Mouse (Mus musculus) liver, embryonic 15.5 days (tissue): Measurements from ENCODE around the gene Padi2. TPM values are rescaled to one million over a fixed set of nuclear protein-coding genes. Genes with fewer than 3 reads are reported as not detected.
A peak's percentile ranks its signal among the peaks of the same experiment; 100 is the strongest.

Experiments
- ATAC-seq: fragments of 200-750 bp; cut with Nextera tagmentation; 2 replicates; pipeline ENCODE4 v1.8.0; 2017; ENCODE audit warnings: moderate number of reproducible peaks, mild to moderate bottlenecking, moderate library complexity; ENCODE audit not compliant: insufficient read depth
- H3K27ac ChIP-seq: fragments of 300-500 bp; sonication (generic); replicated peaks from 2 replicates; pipeline ENCODE4 v1.5.1; 2015; ENCODE audit warnings: mild to moderate bottlenecking, inconsistent platforms
- H3K27me3 ChIP-seq: fragments of 300-500 bp; sonication (generic); 2 replicates; pipeline ENCODE4 v1.6.1; 2015; ENCODE audit warnings: mild to moderate bottlenecking, inconsistent platforms
- H3K36me3 ChIP-seq: fragments of 300-500 bp; sonication (generic); replicated peaks from 2 replicates; pipeline ENCODE4 v1.6.1; 2015; ENCODE audit warnings: moderate library complexity, mild to moderate bottlenecking, inconsistent platforms
- H3K4me1 ChIP-seq: fragments of 300-500 bp; sonication (generic); replicated peaks from 2 replicates; pipeline ENCODE4 v1.6.1; 2015; ENCODE audit warnings: inconsistent platforms
- H3K4me2 ChIP-seq: fragments of 300-500 bp; sonication (generic); 2 replicates; pipeline ENCODE4 v1.6.1; 2015; ENCODE audit warnings: moderate library complexity, mild to moderate bottlenecking, inconsistent platforms
- H3K4me3 ChIP-seq: fragments of 300-500 bp; sonication (generic); replicated peaks from 2 replicates; pipeline ENCODE4 v1.5.1; 2015; ENCODE audit warnings: mild to moderate bottlenecking, inconsistent platforms
- H3K9ac ChIP-seq: fragments of 300-500 bp; sonication (generic); 2 replicates; pipeline ENCODE4 v1.6.1; 2015; ENCODE audit warnings: moderate library complexity, mild to moderate bottlenecking, inconsistent platforms
- H3K9me3 ChIP-seq: fragments of 300-500 bp; sonication (generic); replicated peaks from 2 replicates; pipeline ENCODE4 v1.6.1; 2016; ENCODE audit warnings: inconsistent platforms
- WGBS: fragments of 180-500 bp; shearing (Covaris S2); methylation state at CpG from one replicate; pipeline ENCODE4 v1.1.7; 2015; ENCODE audit warnings: mixed read lengths; ENCODE audit not compliant: insufficient replicate concordance; 5-methylcytosine and 5-hydroxymethylcytosine counted together
- polyA plus RNA-seq: library from polyadenylated mRNA; unstranded; fragments of >200 nt; fragmentation: Nextera tagmentation; extraction: Ambion mirVana; gene quantifications from 2 replicates; pipeline ENCODE4 v1.2.1, GENCODE M21; 2015

The Padi2 gene
- polyA plus RNA-seq, 1 experiment from 2014 or later: 2.2 TPM

GRCm38 (mm10) chr4:140959128-140959679 lies 53.1 kb downstream of the Padi2 start:
- Histone ChIP-seq H3K36me3 (no peaks in the 10 kb centered on the region), H3K27me3 (peaks cover 20% of the 10 kb centered on the region), H3K4me1 (peaks cover 46% of the 10 kb centered on the region), H3K27ac (no peak overlapping the region), H3K4me2 (no peak overlapping the region), H3K9me3 (no peaks in the 10 kb centered on the region), H3K4me3 (no peak overlapping the region), H3K9ac (no peak overlapping the region)
- no peak for ATAC-seq
- WGBS: 76% methylated on average over 7 of the region's 7 CpGs

DNA sequence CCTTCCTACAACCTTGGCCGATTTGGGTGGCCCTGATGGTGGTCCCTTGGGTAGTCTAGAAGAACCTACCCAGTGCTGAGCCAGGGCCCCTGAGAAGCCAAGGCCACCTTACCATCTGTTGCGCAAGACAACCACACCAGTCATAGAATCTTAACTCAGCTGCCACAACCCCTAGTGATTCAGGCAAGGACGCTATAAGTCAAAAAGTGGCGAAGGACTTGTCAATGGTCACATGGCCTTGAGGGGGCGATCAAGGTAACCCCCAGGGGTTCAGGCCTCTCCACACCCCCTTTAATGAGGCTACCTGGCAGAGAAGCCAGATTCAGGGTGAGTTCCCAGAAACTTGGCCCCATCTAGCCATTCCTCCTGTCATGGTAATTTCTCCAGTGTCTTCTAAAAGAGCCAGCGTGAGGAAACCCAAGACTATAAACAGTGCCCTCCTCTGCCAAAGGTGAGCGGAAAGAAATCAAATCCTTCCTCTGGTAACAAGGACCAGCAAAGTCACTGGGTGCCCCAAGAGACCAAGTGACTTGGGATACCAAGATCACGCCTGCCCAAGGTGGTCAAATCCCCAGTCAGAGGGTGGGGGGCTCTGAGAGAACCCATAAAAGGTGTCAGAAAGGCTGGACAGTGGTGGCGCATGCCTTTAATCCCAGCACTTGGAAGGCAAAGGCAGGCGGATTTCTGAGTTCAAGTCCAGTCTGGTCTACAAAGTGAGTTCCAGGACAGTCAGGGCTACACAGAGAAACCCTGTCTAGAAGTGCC lies 53.8 kb downstream of the Padi2 start:
- Histone ChIP-seq H3K4me2 (no peak overlapping the region), H3K9ac (no peak overlapping the region), H3K27ac (no peak overlapping the region), H3K9me3 (no peaks in the 10 kb centered on the region), H3K4me3 (no peak overlapping the region), H3K27me3 (peaks cover 20% of the 10 kb centered on the region), H3K4me1 (peaks cover 49% of the 10 kb centered on the region), H3K36me3 (no peaks in the 10 kb centered on the region)
- no peak for ATAC-seq
- 63% methylated on average over 10 of the region's 10 CpGs for WGBS

GRCm38 (mm10) chr4:140960781-140961466 lies 54.8 kb downstream of the Padi2 start, which contains the start of gene Sdhb:
Gene Sdhb, plus strand, starts transcription at chr4:140961203.
- Histone ChIP-seq H3K27ac (peak within 1 kb of the TSS; percentile 81), H3K4me3 (peak within 1 kb of the TSS; percentile 85), H3K9me3 (no peaks in the 10 kb centered on the region), H3K4me1 (peaks cover 54% of the 10 kb centered on the region), H3K9ac (peak within 1 kb of the TSS; percentile 80), H3K4me2 (peak within 1 kb of the TSS; percentile 87), H3K36me3 (no peaks in the 10 kb centered on the region), H3K27me3 (peaks cover 12% of the 10 kb centered on the region)
- peak; percentile 95 for ATAC-seq
- WGBS: 5% methylated on average over 37 of the region's 37 CpGs

DNA sequence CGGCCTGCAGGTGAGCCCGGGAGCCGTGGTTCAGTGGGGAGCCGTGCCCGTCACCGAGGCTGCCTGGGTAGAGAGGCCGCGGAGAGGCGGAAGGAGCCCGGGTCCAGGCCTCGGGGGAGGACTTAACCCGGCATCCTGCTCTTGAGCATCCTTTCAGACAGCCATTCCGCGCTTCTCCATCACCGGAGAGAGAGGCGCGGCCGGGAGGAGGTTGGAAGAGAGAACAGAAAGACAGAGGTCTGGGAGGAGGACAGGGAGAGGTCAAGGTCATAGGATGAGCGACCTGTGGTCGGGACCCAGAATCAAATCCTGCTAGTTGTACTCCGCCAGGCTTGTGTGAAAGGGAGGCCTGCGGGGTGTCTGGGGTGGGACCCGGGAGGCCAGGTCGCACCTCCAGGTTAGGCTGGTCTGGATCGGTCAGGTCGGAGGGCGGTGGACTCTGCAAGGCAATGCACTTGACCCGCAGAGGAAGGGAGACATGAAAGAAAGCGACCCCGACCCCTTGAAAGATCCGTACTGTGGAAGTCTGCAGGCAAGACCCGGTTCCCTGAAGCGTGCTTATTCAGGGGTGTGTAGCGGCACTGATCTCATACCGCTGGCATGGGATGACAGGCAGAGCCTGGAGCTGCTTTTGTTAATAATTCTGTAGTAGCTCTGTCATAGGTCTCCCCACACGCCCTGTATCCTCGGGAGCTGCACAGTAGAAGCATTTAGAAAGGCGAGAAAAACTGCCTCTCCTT lies 55.5 kb downstream of the Padi2 start:
- Histone ChIP-seq H3K4me3 (peak overlapping the region; percentile 85), H3K4me2 (peak overlapping the region; percentile 87), H3K27me3 (peaks cover 12% of the 10 kb centered on the region), H3K4me1 (peaks cover 59% of the 10 kb centered on the region), H3K27ac (peak overlapping the region; percentile 81), H3K9me3 (no peaks in the 10 kb centered on the region), H3K9ac (peak overlapping the region; percentile 80), H3K36me3 (peaks cover 4% of the 10 kb centered on the region; the same call in 1 of the 2 replicates)
- peak; percentile 37 for ATAC-seq
- 1% methylated on average over 38 of the region's 38 CpGs for WGBS

DNA sequence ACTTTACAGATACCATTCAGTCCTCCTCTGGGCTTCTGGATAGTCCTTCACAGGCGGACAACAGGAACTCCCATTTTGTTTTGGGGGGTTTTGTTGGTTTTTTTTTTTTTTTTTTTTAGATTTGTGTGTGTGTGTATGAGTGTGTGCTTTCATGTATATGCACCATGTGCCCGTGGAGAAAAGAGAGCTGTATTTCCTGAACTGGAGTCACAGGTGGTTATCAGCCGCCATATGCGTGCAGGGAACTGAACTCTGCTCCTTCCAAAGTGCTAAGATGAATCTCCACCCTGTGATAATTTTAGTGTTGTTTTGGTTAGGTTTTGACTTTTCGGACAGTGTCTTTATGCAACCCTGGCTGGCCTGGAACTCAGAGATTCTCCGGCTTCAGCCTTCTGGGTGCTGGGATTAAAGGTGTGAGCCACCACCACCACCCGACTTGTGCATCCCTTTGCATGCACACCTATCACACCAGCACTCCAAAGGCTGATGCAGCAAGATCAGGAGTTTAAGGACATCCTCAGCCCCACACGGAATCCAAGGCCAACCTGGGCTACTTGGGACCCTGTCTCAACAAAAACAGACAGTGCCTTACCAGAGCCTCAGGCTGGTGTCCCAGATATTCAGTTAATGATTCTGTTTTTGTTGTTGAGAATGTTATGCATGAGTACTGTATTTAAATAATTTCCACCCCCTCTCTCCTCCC lies 56.2 kb downstream of the Padi2 start:
- no peaks in the 10 kb centered on the region for H3K9me3 ChIP-seq
- no peak for ATAC-seq
- peak overlapping the region; percentile 85 for H3K4me3 ChIP-seq
- peaks cover 11% of the 10 kb centered on the region for H3K36me3 ChIP-seq
- peak overlapping the region; percentile 87 for H3K4me2 ChIP-seq
- peaks cover 58% of the 10 kb centered on the region for H3K4me1 ChIP-seq
- H3K27me3 ChIP-seq: peaks cover 4% of the 10 kb centered on the region
- H3K27ac ChIP-seq: peak overlapping the region; percentile 81
- 29% methylated on average over 8 of the region's 8 CpGs for WGBS
- H3K9ac ChIP-seq: peak overlapping the region; percentile 80

GRCm38 (mm10) chr4:140962950-140963349 lies 56.8 kb downstream of the Padi2 start:
- ATAC-seq: no peak
- H3K4me1 ChIP-seq: peaks cover 54% of the 10 kb centered on the region
- peak overlapping the region; percentile 85; the same call in 1 of the 2 replicates for H3K4me3 ChIP-seq
- H3K27ac ChIP-seq: peak overlapping the region; percentile 72
- H3K9me3 ChIP-seq: no peaks in the 10 kb centered on the region
- H3K4me2 ChIP-seq: peak overlapping the region; percentile 87
- no peak overlapping the region for H3K9ac ChIP-seq
- 25% methylated on average over 5 of the region's 5 CpGs for WGBS
- no peaks in the 10 kb centered on the region for H3K27me3 ChIP-seq
- peaks cover 17% of the 10 kb centered on the region for H3K36me3 ChIP-seq

GRCm38 (mm10) chr4:140963941-140964597 lies 57.9 kb downstream of the Padi2 start:
- Histone ChIP-seq H3K36me3 (peaks cover 20% of the 10 kb centered on the region), H3K27ac (no peak overlapping the region), H3K4me1 (peaks cover 54% of the 10 kb centered on the region), H3K4me3 (no peak overlapping the region), H3K9me3 (no peaks in the 10 kb centered on the region), H3K27me3 (no peaks in the 10 kb centered on the region), H3K4me2 (no peak overlapping the region), H3K9ac (no peak overlapping the region)
- WGBS: 59% methylated on average over 9 of the region's 9 CpGs
- ATAC-seq: no peak

GRCm38 (mm10) chr4:140964620-140965019 lies 58.5 kb downstream of the Padi2 start:
- ATAC-seq: no peak
- Histone ChIP-seq H3K9ac (no peak overlapping the region), H3K4me2 (no peak overlapping the region), H3K4me1 (peaks cover 53% of the 10 kb centered on the region), H3K36me3 (peaks cover 24% of the 10 kb centered on the region), H3K27me3 (no peaks in the 10 kb centered on the region), H3K4me3 (no peak overlapping the region), H3K9me3 (no peaks in the 10 kb centered on the region), H3K27ac (no peak overlapping the region)
- 19% methylated on average over 7 of the region's 7 CpGs for WGBS

DNA sequence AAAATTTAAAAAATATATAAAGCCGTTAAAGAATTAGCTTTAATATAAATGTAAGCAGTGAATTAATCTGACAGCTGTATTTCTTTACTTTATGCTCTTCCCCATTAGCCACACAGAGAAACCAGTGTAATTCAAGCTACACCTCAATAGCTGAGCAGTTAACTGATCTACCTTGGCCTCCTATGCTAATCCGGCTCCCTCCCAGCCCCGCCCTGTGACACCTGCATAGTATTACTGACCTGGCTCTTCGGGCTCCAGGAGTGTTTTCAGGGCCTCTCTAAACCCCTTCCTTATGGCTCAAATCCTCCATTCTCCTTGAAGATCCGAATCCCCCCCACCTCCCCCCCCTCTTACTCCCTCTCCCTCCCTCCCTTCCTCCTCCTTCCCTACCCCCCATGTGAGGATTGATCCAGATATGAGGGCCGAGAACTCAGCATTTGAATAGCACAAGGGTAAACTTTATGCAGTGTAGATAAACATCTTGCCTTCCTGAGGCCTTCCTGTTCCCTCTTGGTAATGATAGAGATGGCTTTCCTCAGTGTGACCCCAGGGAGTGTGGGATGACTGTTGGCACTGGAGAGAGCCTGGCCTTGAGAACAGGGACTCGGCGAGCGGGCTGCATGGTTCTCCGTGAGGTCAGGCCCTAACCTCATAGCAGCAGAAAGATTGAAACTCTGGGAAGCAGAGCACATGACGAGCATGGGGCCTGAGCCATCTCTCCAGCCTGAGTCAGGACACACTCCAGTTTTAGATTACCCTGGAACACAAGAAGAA lies 61.4 kb downstream of the Padi2 start:
- peaks cover 51% of the 10 kb centered on the region for H3K36me3 ChIP-seq
- H3K4me2 ChIP-seq: no peak overlapping the region
- no peak for ATAC-seq
- no peak overlapping the region for H3K9ac ChIP-seq
- peaks cover 27% of the 10 kb centered on the region for H3K4me1 ChIP-seq
- no peak overlapping the region for H3K27ac ChIP-seq
- no peaks in the 10 kb centered on the region for H3K27me3 ChIP-seq
- WGBS: 78% methylated on average over 11 of the region's 11 CpGs
- no peak overlapping the region for H3K4me3 ChIP-seq
- no peaks in the 10 kb centered on the region for H3K9me3 ChIP-seq
